Mouse (Mus musculus) frontal cortex, postnatal 14 days (tissue): ENCODE measurements around the gene Tmed8.
"Not testable (repeated sequence)": the region's sequence is repeated elsewhere in the genome, so short reads cannot be mapped to it uniquely, and the experiment has no call there.

ENCODE experiments used
- DNase-seq, 2 experiments: peaks; one replicate each; pipeline ENCODE4 v3.0.0; 2022; ENCODE audit warnings: low spot score in 2 of 2

The Tmed8 gene

GRCm38 (mm10) chr12:87199973-87200586 is at the start of gene Tmed8:
TSS of gene Tmed8 (minus strand) at chr12:87200454.
- DNase-seq, result peak; percentile 66 to 67

- DNase-seq, result no peak
Observed at GRCm38 (mm10) chr12:87238632-87239031, 38.4 kb upstream of the Tmed8 start, which contains the start of gene Noxred1. TSS of gene Noxred1 (minus strand) at chr12:87238732.

- DNase-seq, result no peak
Observed at GRCm38 (mm10) chr12:87236882-87237483, 36.7 kb upstream of the Tmed8 start.

- no peak for DNase-seq
Observed at GRCm38 (mm10) chr12:87230379-87230895, 30.2 kb upstream of the Tmed8 start.

GRCm38 (mm10) chr12:87229633-87230032 is 29.4 kb upstream of the Tmed8 start:
- DNase-seq, result no peak

GRCm38 (mm10) chr12:87226801-87227200 is 26.5 kb upstream of the Tmed8 start:
- no peak for DNase-seq

- no peak for DNase-seq
Observed at GRCm38 (mm10) chr12:87224950-87225349, 24.7 kb upstream of the Tmed8 start.

- no peak for DNase-seq
Observed at GRCm38 (mm10) chr12:87219362-87219761, 19.1 kb upstream of the Tmed8 start.

- DNase-seq, result no peak
Observed at GRCm38 (mm10) chr12:87217596-87217995, 17.3 kb upstream of the Tmed8 start.

GRCm38 (mm10) chr12:87216053-87216452 is 15.8 kb upstream of the Tmed8 start:
- DNase-seq, result no peak

GRCm38 (mm10) chr12:87212844-87213606 is 12.8 kb upstream of the Tmed8 start:
- no peak for DNase-seq

- not testable (repeated sequence) for DNase-seq
Observed at GRCm38 (mm10) chr12:87205789-87206188, 5.5 kb upstream of the Tmed8 start.

- DNase-seq, result no peak
Observed at GRCm38 (mm10) chr12:87201694-87202093, 1.4 kb upstream of the Tmed8 start.

- DNase-seq, result peak in 1 of 2 experiments; percentile 26
Observed at GRCm38 (mm10) chr12:87199206-87199972, 865 bp downstream of the Tmed8 start, which contains the start of gene Samd15. TSS of gene Samd15 (plus strand) at chr12:87199723.

GRCm38 (mm10) chr12:87198792-87199191 is 1.5 kb downstream of the Tmed8 start:
- no peak for DNase-seq

GRCm38 (mm10) chr12:87196310-87196709 is 3.9 kb downstream of the Tmed8 start:
- no peak for DNase-seq

GRCm38 (mm10) chr12:87195069-87195468 is 5.2 kb downstream of the Tmed8 start:
- DNase-seq, result no peak

- DNase-seq, result no peak
Observed at GRCm38 (mm10) chr12:87193008-87193407, 7.2 kb downstream of the Tmed8 start.

- DNase-seq, result no peak
Observed at GRCm38 (mm10) chr12:87177631-87178030, 22.6 kb downstream of the Tmed8 start.

GRCm38 (mm10) chr12:87175194-87175946 is 24.9 kb downstream of the Tmed8 start:
- DNase-seq, result no peak

GRCm38 (mm10) chr12:87160815-87161214 is 39.4 kb downstream of the Tmed8 start:
- DNase-seq, result no peak
